Mouse (Mus musculus): ENCODE data around the gene Celf2. TPM values are rescaled to one million over a fixed set of nuclear protein-coding genes. Genes with fewer than 3 reads are reported as not detected.

Celf2 gene
- polyA plus RNA-seq, 1 experiment, result 68.7 TPM

DNA sequence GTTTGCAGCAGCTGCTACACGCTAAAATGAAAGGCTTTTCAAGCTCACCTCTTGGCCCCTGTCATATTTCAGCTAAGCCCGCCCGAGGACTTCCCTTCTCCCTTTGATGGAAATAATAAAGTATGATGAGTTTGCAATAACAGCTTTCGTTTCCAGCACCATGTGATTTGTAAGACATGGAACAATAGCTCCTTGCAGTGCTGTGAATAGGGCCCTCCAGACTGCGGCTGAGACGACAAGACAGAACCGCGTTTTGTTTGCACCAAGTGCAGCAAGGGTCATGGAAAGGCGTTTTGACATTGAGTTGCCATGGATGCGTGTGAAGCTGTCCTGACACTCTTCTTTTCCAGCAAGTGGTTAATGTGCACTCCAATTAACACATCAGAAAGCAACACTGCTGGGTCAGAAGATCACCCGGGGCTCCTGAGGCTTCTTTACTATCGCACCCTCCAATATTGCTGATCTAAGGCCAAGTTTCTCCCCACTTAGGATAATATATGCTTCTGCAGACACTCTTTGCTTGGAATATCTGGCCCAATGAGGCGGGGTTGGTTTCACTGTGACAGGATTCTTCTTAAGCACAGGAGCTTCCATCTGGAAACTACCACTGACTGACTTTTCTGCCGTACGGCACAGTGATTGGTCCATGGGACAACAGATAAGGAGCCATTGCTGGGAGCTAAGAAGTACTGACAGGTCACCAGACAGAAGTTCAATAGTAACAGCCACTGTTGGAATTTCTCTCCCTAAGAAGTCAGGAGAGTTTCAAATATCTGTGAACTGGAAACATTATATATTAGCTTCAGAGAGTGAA is 301.5 kb downstream of the Celf2 start:
- no peak for DNase-seq
- Histone ChIP-seq H3K4me3 (replicated peaks; ENCODE audit: insufficient read depth, low read depth, low read length) (no peak overlapping the region), H3K4me1 (ENCODE audit: control insufficient read depth, insufficient read depth, low read length) (no peaks in the 10 kb centered on the region), H3K27ac (ENCODE audit: insufficient read depth, low read length) (no peak overlapping the region), H3K27me3 (ENCODE audit: control insufficient read depth, insufficient read depth, low read length) (no peaks in the 10 kb centered on the region)
- 43% methylated on average over 15 of the region's 15 CpGs for WGBS
- TF ChIP-seq CTCF (IDR thresholded peaks at IDR 0.05; ENCODE audit: borderline replicate concordance, insufficient read depth, low read depth, low read length) (no peak), POLR2A (IDR thresholded peaks at IDR 0.05; ENCODE audit: borderline replicate concordance, insufficient read depth, low read length) (no peak)

DNA sequence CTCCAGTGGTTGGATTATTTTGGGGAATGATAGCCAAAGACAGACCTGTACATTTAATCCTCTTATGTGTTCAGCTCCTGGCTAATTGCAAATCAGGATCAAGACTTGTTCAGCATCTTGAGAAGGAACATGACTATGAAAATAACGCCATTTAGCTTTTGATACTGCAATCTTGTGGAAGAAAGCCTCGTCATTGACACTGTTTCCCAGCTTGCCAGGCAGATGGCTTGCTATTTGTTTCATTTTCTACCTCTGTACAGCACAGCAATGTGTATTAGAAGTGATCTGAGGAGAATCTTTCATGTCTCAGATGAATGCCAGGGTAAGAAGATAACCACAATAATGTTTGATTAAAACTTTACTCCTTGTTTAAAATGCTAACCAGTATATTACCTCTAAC is 315.9 kb downstream of the Celf2 start:
- WGBS, result 78% methylated on average over 2 of the region's 2 CpGs
- H3K27me3 ChIP-seq (ENCODE audit: control insufficient read depth, insufficient read depth, low read length), result no peaks in the 10 kb centered on the region
- H3K4me3 ChIP-seq (replicated peaks; ENCODE audit: insufficient read depth, low read depth, low read length), result no peak overlapping the region
- H3K4me1 ChIP-seq (ENCODE audit: control insufficient read depth, insufficient read depth, low read length), result no peaks in the 10 kb centered on the region
- DNase-seq, result no peak
- TF ChIP-seq POLR2A (IDR thresholded peaks at IDR 0.05; ENCODE audit: borderline replicate concordance, insufficient read depth, low read length), result no peak
- no peak overlapping the region for H3K27ac ChIP-seq (ENCODE audit: insufficient read depth, low read length)

DNA sequence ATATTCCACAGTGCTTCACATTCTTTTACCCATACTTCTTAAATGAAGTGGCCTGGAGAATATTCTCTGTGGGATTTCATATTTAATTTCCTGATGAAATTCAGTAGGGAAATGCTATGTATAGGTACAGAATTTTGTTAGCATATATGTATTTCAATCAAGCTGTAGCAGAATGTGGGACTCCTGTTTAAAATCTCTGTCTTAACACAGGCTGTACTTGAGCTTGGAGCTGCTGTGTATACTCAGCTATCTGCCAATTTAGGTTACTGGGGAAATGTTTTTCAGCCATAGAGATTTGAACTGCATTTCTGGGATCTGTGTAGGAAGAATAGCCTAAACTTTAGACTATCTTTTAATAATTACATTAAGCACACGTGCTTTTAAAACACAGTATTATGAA is 330.2 kb downstream of the Celf2 start:
- H3K27me3 ChIP-seq (ENCODE audit: control insufficient read depth, insufficient read depth, low read length), result no peaks in the 10 kb centered on the region
- no peak for TF ChIP-seq CTCF (IDR thresholded peaks at IDR 0.05; ENCODE audit: borderline replicate concordance, insufficient read depth, low read depth, low read length)
- no peak for TF ChIP-seq POLR2A (IDR thresholded peaks at IDR 0.05; ENCODE audit: borderline replicate concordance, insufficient read depth, low read length)
- no peak for DNase-seq
- H3K4me1 ChIP-seq (ENCODE audit: control insufficient read depth, insufficient read depth, low read length), result peaks cover 1% of the 10 kb centered on the region; the same call in 1 of the 2 replicates
- no peak overlapping the region for H3K27ac ChIP-seq (ENCODE audit: insufficient read depth, low read length)
- 94% methylated on average over 1 of the region's 1 CpGs for WGBS
- no peak overlapping the region for H3K4me3 ChIP-seq (replicated peaks; ENCODE audit: insufficient read depth, low read depth, low read length)

DNA sequence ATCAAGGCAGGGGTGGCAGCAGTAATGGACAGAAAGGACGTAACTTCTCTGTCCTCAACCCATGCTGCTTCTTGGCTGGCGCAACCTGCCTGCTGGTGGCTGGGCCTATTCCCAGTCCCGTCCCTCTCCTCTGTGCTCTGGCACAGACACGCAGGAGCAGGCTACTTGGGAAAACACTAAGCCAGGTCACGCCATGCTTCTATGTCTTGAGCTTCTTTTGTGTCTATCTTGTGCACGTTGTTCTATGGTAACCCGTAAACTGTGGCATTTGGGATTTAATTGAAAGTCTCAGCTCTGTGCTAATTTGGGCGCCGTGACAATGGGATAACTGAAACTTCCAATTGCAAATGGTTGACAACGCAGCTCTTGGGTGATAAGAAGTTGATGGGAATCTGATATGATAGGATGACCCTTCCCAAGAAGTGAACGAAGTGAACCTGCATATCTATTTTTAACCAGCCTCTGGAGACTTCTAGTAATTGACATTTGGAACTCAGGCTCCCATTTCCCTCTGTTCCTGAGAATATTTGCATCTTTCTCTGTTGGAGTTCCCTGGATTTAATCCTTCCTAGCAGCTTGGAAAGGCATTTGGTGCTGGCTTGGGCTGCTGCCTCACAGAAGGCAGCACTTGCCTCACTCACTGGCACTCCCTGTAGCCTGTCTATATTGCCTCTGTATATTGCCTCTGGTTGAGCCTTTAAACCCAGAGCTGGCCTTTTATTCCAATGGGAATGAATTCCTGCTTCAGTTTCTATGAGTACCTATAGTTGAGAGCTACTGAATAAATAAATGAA is 335.9 kb downstream of the Celf2 start:
- peak; percentile 81 to 87 for DNase-seq
- Histone ChIP-seq H3K4me3 (replicated peaks; ENCODE audit: insufficient read depth, low read depth, low read length) (no peak overlapping the region), H3K4me1 (ENCODE audit: control insufficient read depth, insufficient read depth, low read length) (peaks cover 4% of the 10 kb centered on the region), H3K27ac (ENCODE audit: insufficient read depth, low read length) (no peak overlapping the region), H3K27me3 (ENCODE audit: control insufficient read depth, insufficient read depth, low read length) (no peaks in the 10 kb centered on the region)
- WGBS, result 9% methylated on average over 11 of the region's 11 CpGs
- TF ChIP-seq CTCF (IDR thresholded peaks at IDR 0.05; ENCODE audit: borderline replicate concordance, insufficient read depth, low read depth, low read length) (no peak), POLR2A (IDR thresholded peaks at IDR 0.05; ENCODE audit: borderline replicate concordance, insufficient read depth, low read length) (no peak)

DNA sequence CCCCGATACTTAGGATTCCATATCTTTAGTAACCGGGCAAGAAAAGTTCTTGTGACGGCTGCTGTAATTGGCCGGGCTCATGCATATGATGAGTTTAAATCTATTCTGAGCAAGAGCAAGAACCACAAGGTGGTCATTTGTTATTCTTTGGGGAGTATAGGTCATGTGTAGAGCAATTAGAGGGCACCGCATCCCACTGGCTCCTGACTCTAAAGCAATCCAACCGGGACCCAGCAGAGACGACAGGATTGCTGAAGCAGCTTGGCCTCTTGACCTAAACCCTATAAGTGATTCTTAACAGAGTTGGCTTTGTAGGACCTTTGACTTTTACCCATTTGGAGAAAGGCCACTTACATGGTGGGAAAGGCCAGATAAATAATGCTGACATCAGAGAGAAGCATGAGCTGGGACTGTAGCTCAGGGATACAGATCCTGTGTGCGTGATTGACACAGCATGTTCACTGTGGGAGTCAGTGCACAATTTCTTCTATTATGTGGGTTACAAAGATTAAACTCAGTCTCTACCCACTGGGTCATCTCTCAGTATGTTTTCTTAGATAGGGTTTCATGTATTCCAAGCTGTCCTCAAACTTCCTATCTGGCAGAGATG is 338.2 kb downstream of the Celf2 start:
- Histone ChIP-seq H3K27me3 (ENCODE audit: control insufficient read depth, insufficient read depth, low read length) (no peaks in the 10 kb centered on the region), H3K4me3 (replicated peaks; ENCODE audit: insufficient read depth, low read depth, low read length) (no peak overlapping the region), H3K27ac (ENCODE audit: insufficient read depth, low read length) (no peak overlapping the region), H3K4me1 (ENCODE audit: control insufficient read depth, insufficient read depth, low read length) (peaks cover 4% of the 10 kb centered on the region)
- DNase-seq, result no peak
- TF ChIP-seq POLR2A (IDR thresholded peaks at IDR 0.05; ENCODE audit: borderline replicate concordance, insufficient read depth, low read length) (no peak), CTCF (IDR thresholded peaks at IDR 0.05; ENCODE audit: borderline replicate concordance, insufficient read depth, low read depth, low read length) (no peak)
- 97% methylated on average over 8 of the region's 8 CpGs for WGBS

DNA sequence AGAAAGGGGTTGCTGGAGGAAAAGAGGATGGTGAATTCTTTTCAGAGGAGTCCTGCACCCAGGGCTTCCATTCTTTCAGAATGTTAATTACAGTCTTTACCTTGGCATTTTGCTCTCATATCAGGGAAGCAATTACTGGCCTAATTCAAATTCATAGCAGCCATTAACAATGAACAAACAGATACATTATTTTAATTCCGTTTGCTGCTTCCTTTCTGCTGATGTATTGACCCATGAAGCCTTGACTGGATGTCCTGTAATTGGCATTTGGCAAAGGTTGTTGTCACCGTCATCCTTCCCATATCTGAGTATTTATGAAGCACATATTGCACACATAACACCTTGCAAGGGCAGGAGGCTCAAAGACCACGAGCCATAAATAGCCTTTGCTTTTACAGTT is 343.6 kb downstream of the Celf2 start:
- no peak for DNase-seq
- Histone ChIP-seq H3K4me1 (ENCODE audit: control insufficient read depth, insufficient read depth, low read length) (no peaks in the 10 kb centered on the region), H3K27ac (ENCODE audit: insufficient read depth, low read length) (no peak overlapping the region), H3K27me3 (ENCODE audit: control insufficient read depth, insufficient read depth, low read length) (no peaks in the 10 kb centered on the region), H3K4me3 (replicated peaks; ENCODE audit: insufficient read depth, low read depth, low read length) (no peak overlapping the region)
- TF ChIP-seq CTCF (IDR thresholded peaks at IDR 0.05; ENCODE audit: borderline replicate concordance, insufficient read depth, low read depth, low read length), result no peak
- TF ChIP-seq POLR2A (IDR thresholded peaks at IDR 0.05; ENCODE audit: borderline replicate concordance, insufficient read depth, low read length), result no peak
- WGBS, result 79% methylated on average over 3 of the region's 3 CpGs

DNA sequence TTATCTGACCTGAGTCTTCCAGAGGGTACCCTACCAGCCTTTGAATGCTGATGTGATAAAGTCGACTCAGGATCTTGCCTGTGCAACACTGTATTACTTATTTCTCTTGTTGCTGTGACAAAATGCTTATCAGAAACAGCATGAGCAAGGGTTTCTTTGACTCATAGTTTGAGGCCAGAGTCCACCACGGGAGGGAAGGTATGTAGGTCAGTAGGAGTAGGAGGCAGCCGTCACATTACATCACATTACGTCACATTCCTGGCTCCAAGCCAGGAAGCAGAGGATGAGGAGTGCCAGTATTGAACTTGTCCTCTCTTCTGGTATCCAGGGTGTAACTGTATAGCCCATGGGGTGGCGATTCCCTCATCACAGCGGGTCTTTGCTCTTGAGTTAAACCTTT is 349.3 kb downstream of the Celf2 start:
- Histone ChIP-seq H3K27ac (ENCODE audit: insufficient read depth, low read length) (no peak overlapping the region), H3K27me3 (ENCODE audit: control insufficient read depth, insufficient read depth, low read length) (no peaks in the 10 kb centered on the region), H3K4me3 (replicated peaks; ENCODE audit: insufficient read depth, low read depth, low read length) (no peak overlapping the region), H3K4me1 (ENCODE audit: control insufficient read depth, insufficient read depth, low read length) (0 out of 2 replicates have a peak, but pooled peaks cover 2% of the 10 kb centered on the region)
- WGBS, result 51% methylated on average over 6 of the region's 6 CpGs
- TF ChIP-seq CTCF (IDR thresholded peaks at IDR 0.05; ENCODE audit: borderline replicate concordance, insufficient read depth, low read depth, low read length) (no peak), POLR2A (IDR thresholded peaks at IDR 0.05; ENCODE audit: borderline replicate concordance, insufficient read depth, low read length) (no peak)
- DNase-seq, result peak in 1 of 2 experiments; percentile 25

Data from cerebellum, adult 2 months (tissue).